18 mouse cellular contexts compared by ENCODE assay signal in genomic region chr2:132726156-132726555, GRCm38 (mm10). TPM values are rescaled to one million over a fixed set of nuclear protein-coding genes. Genes with fewer than 3 reads are reported as not detected.
"Had no signal": no experiment of that assay in that cellular context is flagged by ENCODE, and none has a peak within 500 bp of the region (broad histone marks: within the 10 kb centered on the region; RNA-seq: fewer than 3 reads in every experiment).

No protein-coding gene starts in this region.

- ATAC-seq: liver, postnatal 0 days; lung, postnatal 0 days had no signal

- H3K36me3 ChIP-seq: kidney, embryonic 15.5 days; limb, embryonic 12.5 days; limb, embryonic 15.5 days; midbrain, embryonic 10.5 days had no signal

- H3K4me1 ChIP-seq: limb, embryonic 12.5 days; limb, embryonic 15.5 days had no signal

- H3K27me3 ChIP-seq: kidney, embryonic 15.5 days; limb, embryonic 12.5 days; limb, embryonic 15.5 days had no signal

- H3K4me3 ChIP-seq: kidney, embryonic 15.5 days; limb, embryonic 12.5 days; limb, embryonic 15.5 days; megakaryocyte, embryonic 14.5 days; midbrain, embryonic 10.5 days had no signal

- H3K9me3 ChIP-seq: kidney, embryonic 15.5 days; limb, embryonic 12.5 days; limb, embryonic 15.5 days; megakaryocyte, embryonic 14.5 days; midbrain, embryonic 10.5 days had no signal

- DNase-seq: kidney, adult 8-10 months; kidney, postnatal 10 days; kidney, postnatal 4 days; left cerebral cortex, postnatal 4 days; liver, postnatal 0 days; lung, embryonic 14.5 days; thymus, adult 18-20 months; thymus, postnatal 14 days; thymus, postnatal 4 days had no signal

- H3K9ac ChIP-seq: kidney, embryonic 15.5 days; limb, embryonic 12.5 days; limb, embryonic 15.5 days; liver, embryonic 14.5 days; liver, postnatal 0 days; lung, embryonic 14.5 days had no signal

- H3K27ac ChIP-seq: kidney, embryonic 15.5 days; limb, embryonic 12.5 days; limb, embryonic 15.5 days; liver, embryonic 14.5 days; midbrain, embryonic 10.5 days had no signal

- H3K4me2 ChIP-seq: kidney, embryonic 15.5 days; limb, embryonic 12.5 days; limb, embryonic 15.5 days; liver, embryonic 11.5 days; lung, embryonic 14.5 days had no signal

RNA-seq across cellular contexts. Expression of gene Chgb, which starts 54.9 kb away (rescaled TPM):
- polyA plus RNA-seq: liver, postnatal 0 days; spleen, adult 2 months had no signal
